Mouse (Mus musculus) stomach, postnatal 0 days (tissue): ENCODE data around the gene Ubash3b. TPM values are rescaled to one million over a fixed set of nuclear protein-coding genes. Genes with fewer than 3 reads are reported as not detected.

Experiments used
- ATAC-seq: fragments of 200-750 bp; cut with Nextera tagmentation; 2 replicates; pipeline ENCODE4 v1.8.0; 2017; ENCODE audit not compliant: low FRiP score, low TSS enrichment
- DNase-seq: peaks from one replicate; pipeline ENCODE4 v3.0.0-alpha.2; 2016; ENCODE audit warnings: low spot score
- H3K27ac ChIP-seq: fragments of 300-500 bp; sonication (generic); replicated peaks from 2 replicates; pipeline ENCODE4 v1.5.1; 2014; ENCODE audit warnings: mild to moderate bottlenecking, control low read depth
- H3K27me3 ChIP-seq: fragments of 300-500 bp; sonication (generic); 2 replicates; pipeline ENCODE4 v1.6.1; 2014; ENCODE audit warnings: low read length; ENCODE audit not compliant: control insufficient read depth, insufficient read depth
- H3K36me3 ChIP-seq: fragments of 300-500 bp; sonication (generic); 2 replicates; pipeline ENCODE4 v1.6.1; 2014; ENCODE audit warnings: low read length, mixed read lengths; ENCODE audit not compliant: control insufficient read depth, insufficient read depth
- H3K4me1 ChIP-seq: fragments of 300-500 bp; sonication (generic); replicated peaks from 2 replicates; pipeline ENCODE4 v1.6.1; 2014; ENCODE audit warnings: antibody characterized with exemption; ENCODE audit not compliant: control insufficient read depth, insufficient read depth
- H3K4me2 ChIP-seq: fragments of 300-500 bp; sonication (generic); replicated peaks from 2 replicates; pipeline ENCODE4 v1.6.1; 2014; ENCODE audit warnings: low read depth, mild to moderate bottlenecking, control low read depth, moderate library complexity
- H3K4me3 ChIP-seq: fragments of 300-500 bp; sonication (generic); 2 replicates; pipeline ENCODE4 v1.5.1; 2014; ENCODE audit warnings: low read depth, low read length, control low read depth
- H3K9ac ChIP-seq: fragments of 300-500 bp; sonication (generic); 2 replicates; pipeline ENCODE4 v1.6.1; 2014; ENCODE audit warnings: mild to moderate bottlenecking, low read length, control low read depth, mixed read lengths
- H3K9me3 ChIP-seq: fragments of 300-500 bp; sonication (generic); 2 replicates; pipeline ENCODE4 v1.6.1; 2016; ENCODE audit warnings: low read length; ENCODE audit not compliant: control insufficient read depth
- CTCF ChIP-seq: IDR thresholded peaks from 2 replicates; pipeline ENCODE4 v1.5.1; 2016; ENCODE audit warnings: antibody characterized with exemption, low read depth, mild to moderate bottlenecking, moderate library complexity
- EP300 ChIP-seq: optimal IDR thresholded peaks from 2 replicates; pipeline ENCODE3; 2016; ENCODE audit warnings: antibody characterized with exemption
- WGBS: fragments of 180-500 bp; shearing (Covaris S2); extraction: QIAGEN DNeasy Blood & Tissue Kit; methylation state at CpG from one replicate; pipeline ENCODE4 v1.1.7; 2014; 5-methylcytosine and 5-hydroxymethylcytosine counted together
- polyA plus RNA-seq: library from polyadenylated mRNA; unstranded; fragments of >200 nt; fragmentation: Nextera tagmentation; extraction: Ambion mirVana; gene quantifications from 2 replicates; pipeline ENCODE4 v1.2.1, GENCODE M21; 2015

Ubash3b gene
- polyA plus RNA-seq, 1 experiment from 2014 or later = 1.4 TPM

- DNase-seq = no peak
- Histone ChIP-seq H3K4me1 (no peaks in the 10 kb centered on the region), H3K36me3 (no peaks in the 10 kb centered on the region), H3K27me3 (no peaks in the 10 kb centered on the region), H3K9me3 (no peaks in the 10 kb centered on the region), H3K4me2 (no peak overlapping the region), H3K27ac (no peak overlapping the region), H3K4me3 (no peak overlapping the region), H3K9ac (no peak overlapping the region)
- 44% methylated on average over 6 of the region's 6 CpGs for WGBS
- ATAC-seq = no peak
- TF ChIP-seq CTCF (peak; percentile 79), EP300 (no peak)
Observed at GRCm38 (mm10) chr9:40982480-40982879, 179.0 kb downstream of the Ubash3b start.

DNA sequence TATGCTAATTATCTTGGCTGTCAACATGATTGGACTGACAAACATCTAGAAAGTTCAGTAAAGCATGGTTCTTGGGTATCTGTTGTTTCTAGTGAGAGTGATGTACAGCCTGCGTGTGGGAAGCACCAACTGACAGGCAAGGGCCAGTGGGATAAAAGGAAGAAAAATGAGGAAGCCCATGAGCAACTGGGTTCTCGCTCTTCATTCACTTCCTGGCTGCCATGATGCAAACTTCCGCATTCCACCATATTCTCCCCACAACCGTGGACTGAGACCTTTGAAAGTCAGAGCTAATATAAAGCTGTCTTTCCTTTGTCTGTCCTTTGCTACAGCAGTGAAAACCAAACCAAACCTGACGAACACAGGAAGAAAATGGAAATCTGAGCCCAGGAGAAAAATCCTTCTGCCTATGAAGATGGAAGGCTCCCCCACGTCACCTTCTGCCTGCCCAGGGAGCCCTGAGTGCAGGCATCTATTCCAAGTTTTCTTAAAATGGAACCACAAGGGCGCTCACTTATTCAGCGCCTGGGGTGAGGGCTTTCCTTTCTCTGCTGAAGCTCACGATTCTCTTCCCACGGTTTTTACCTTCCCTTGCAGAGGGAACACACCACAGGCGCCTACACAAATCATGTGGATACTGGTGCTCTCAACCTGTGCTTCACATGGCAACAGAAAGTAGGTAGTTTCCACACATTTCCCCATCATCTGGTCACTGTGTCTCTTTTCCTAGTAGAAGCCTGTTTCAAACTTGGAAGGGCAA, 187.3 kb downstream of the Ubash3b start:
- Histone ChIP-seq H3K27ac (no peak overlapping the region), H3K4me3 (no peak overlapping the region), H3K27me3 (no peaks in the 10 kb centered on the region), H3K36me3 (no peaks in the 10 kb centered on the region), H3K4me2 (no peak overlapping the region), H3K4me1 (no peaks in the 10 kb centered on the region), H3K9ac (no peak overlapping the region), H3K9me3 (no peaks in the 10 kb centered on the region)
- no peak for ATAC-seq
- TF ChIP-seq EP300 = no peak
- 78% methylated on average over 11 of the region's 11 CpGs for WGBS
- no peak for DNase-seq

DNA sequence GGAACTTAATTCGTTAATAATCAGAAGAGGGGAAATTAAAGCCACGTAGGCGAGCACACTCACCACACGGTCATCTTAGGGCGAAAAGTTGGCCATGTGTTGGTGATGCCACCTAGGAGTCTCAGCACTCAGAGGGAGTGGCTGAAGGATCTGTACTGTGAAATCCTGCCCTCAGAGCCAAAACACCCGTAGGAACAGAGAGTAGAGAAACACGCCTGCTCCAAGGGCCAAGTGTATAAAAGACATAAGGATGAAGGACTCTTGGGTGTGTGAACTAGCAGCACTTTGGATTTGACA, 197.1 kb downstream of the Ubash3b start:
- TF ChIP-seq CTCF (no peak), EP300 (no peak)
- WGBS = 34% methylated on average over 7 of the region's 7 CpGs
- H3K27ac ChIP-seq = no peak overlapping the region
- H3K4me1 ChIP-seq = no peaks in the 10 kb centered on the region
- H3K4me3 ChIP-seq = peak overlapping the region; percentile 31
- H3K9ac ChIP-seq = no peak overlapping the region
- no peaks in the 10 kb centered on the region for H3K9me3 ChIP-seq
- no peaks in the 10 kb centered on the region for H3K27me3 ChIP-seq
- H3K36me3 ChIP-seq = no peaks in the 10 kb centered on the region
- ATAC-seq (no peak), DNase-seq (no peak)
- peak overlapping the region; percentile 66 for H3K4me2 ChIP-seq

- H3K27me3 ChIP-seq = no peaks in the 10 kb centered on the region
- H3K4me3 ChIP-seq = peak within 1 kb of the TSS; percentile 31
- peak within 1 kb of the TSS; percentile 27; the same call in 1 of the 2 replicates for H3K9ac ChIP-seq
- no peaks in the 10 kb centered on the region for H3K9me3 ChIP-seq
- H3K27ac ChIP-seq = no peak within 1 kb of the TSS
- DNase-seq = peak; percentile 31
- ATAC-seq = no peak
- TF ChIP-seq EP300 (no peak), CTCF (no peak)
- no peaks in the 10 kb centered on the region for H3K4me1 ChIP-seq
- WGBS = 4% methylated on average over 39 of the region's 51 CpGs
- no peaks in the 10 kb centered on the region for H3K36me3 ChIP-seq
- peak within 1 kb of the TSS; percentile 66 for H3K4me2 ChIP-seq
Observed at GRCm38 (mm10) chr9:40963586-40964417, 197.7 kb downstream of the Ubash3b start, which contains the start of gene Jhy. Jhy (minus strand) TSS chr9:40964118.

DNA sequence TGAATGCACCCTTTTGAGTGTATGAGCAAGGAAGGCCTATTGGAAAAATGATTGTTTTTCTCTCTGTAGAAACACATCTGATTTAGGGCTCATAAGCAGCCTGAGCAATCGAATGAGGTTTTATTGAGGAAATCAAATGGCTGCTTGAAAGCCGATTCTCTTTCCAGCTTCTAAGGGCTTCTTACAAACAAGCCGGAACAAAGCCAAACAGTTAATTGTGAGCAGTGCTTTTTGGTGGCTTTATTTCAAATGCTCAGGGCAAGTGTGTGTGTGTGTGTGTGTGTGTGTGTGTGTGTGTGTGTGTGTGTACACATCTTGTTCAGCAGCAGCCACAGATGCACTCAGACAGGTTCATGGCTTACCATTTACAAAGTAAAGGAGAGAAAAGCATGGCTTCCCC, 200.1 kb downstream of the Ubash3b start:
- Histone ChIP-seq H3K4me1 (no peaks in the 10 kb centered on the region), H3K27ac (no peak overlapping the region), H3K27me3 (no peaks in the 10 kb centered on the region), H3K9me3 (no peaks in the 10 kb centered on the region), H3K36me3 (no peaks in the 10 kb centered on the region), H3K4me3 (no peak overlapping the region), H3K4me2 (no peak overlapping the region), H3K9ac (no peak overlapping the region)
- no peak for DNase-seq
- 52% methylated on average over 3 of the region's 3 CpGs for WGBS
- no peak for TF ChIP-seq EP300
- no peak for TF ChIP-seq CTCF
- no peak for ATAC-seq

Other genes with a start within 250 kb of the Ubash3b start
- gene Jhy, start 197.6 kb downstream of the Ubash3b start, polyA plus RNA-seq = 0.04 and 0.07 TPM in 2 replicates
- not detected in 2 replicates for gene Crtam, start 157.1 kb downstream of the Ubash3b start, polyA plus RNA-seq